27 mouse cellular contexts compared by ENCODE assay signal in genomic region chr2:112217614-112218013, GRCm38 (mm10). TPM values are rescaled to one million over a fixed set of nuclear protein-coding genes. Genes with fewer than 3 reads are reported as not detected.
DNase-seq lines count a peak whose midpoint lies in the region; ATAC-seq and TF ChIP-seq lines count a peak whose summit lies in the region.
"Had no signal": no experiment of that assay in that cellular context is flagged by ENCODE, and none has a peak within 500 bp of the region (broad histone marks: within the 10 kb centered on the region; RNA-seq: fewer than 3 reads in every experiment).

No protein-coding gene starts in this region.

- no peak for ATAC-seq in lung, postnatal 0 days
- peak; percentile 74 for ATAC-seq in granulocyte monocyte progenitor cell, adult 5-6 weeks (replicated peaks; ENCODE audit: poor library complexity, severe bottlenecking)
- ATAC-seq in megakaryocyte progenitor cell, adult 5-6 weeks (replicated peaks; ENCODE audit: poor library complexity) = peak; percentile 53; the same call in 1 of the 2 replicates
- no peak for ATAC-seq in hindbrain, embryonic 12.5 days (ENCODE audit: low FRiP score)
- ATAC-seq: forebrain, embryonic 14.5 days; forebrain, embryonic 16.5 days had no signal

- no peak overlapping the region for H3K4me3 ChIP-seq in lung, postnatal 0 days (ENCODE audit: low read depth, low read length)
- no peak overlapping the region for H3K4me3 ChIP-seq in hindbrain, embryonic 12.5 days
- H3K4me3 ChIP-seq: embryonic facial prominence, embryonic 13.5 days; embryonic facial prominence, embryonic 15.5 days; erythroblast, embryonic 14.5 days; forebrain, embryonic 10.5 days; forebrain, embryonic 12.5 days had no signal

- no peak overlapping the region for H3K4me2 ChIP-seq in lung, postnatal 0 days (replicated peaks; ENCODE audit: low read depth, low read length)
- H3K4me2 ChIP-seq in hindbrain, embryonic 12.5 days (replicated peaks) = no peak overlapping the region
- H3K4me2 ChIP-seq: embryonic facial prominence, embryonic 13.5 days; embryonic facial prominence, embryonic 15.5 days; forebrain, embryonic 12.5 days had no signal

- H3K36me3 ChIP-seq in lung, postnatal 0 days (ENCODE audit: insufficient read depth, low read length) = no peaks in the 10 kb centered on the region
- no peaks in the 10 kb centered on the region for H3K36me3 ChIP-seq in hindbrain, embryonic 12.5 days
- H3K36me3 ChIP-seq: embryonic facial prominence, embryonic 13.5 days; embryonic facial prominence, embryonic 15.5 days; forebrain, embryonic 10.5 days; forebrain, embryonic 12.5 days had no signal

- no peak for TF ChIP-seq CTCF in lung, postnatal 0 days (IDR thresholded peaks at IDR 0.05)

- TF ChIP-seq EP300 in lung, postnatal 0 days (IDR thresholded peaks at IDR 0.05) = no peak

- no peak overlapping the region for H3K27ac ChIP-seq in lung, postnatal 0 days (ENCODE audit: low read length)
- H3K27ac ChIP-seq in hindbrain, embryonic 12.5 days = no peak overlapping the region
- H3K27ac ChIP-seq: embryonic facial prominence, embryonic 13.5 days; embryonic facial prominence, embryonic 15.5 days; forebrain, embryonic 10.5 days; forebrain, embryonic 12.5 days had no signal

- DNase-seq in lung, postnatal 0 days (ENCODE audit: low spot score) = peak; percentile 22
- no peak for DNase-seq in lung, postnatal 14 days
- peak; percentile 23 for DNase-seq in 416B (ENCODE audit: low read depth)
- no peak for DNase-seq in embryo, embryonic 11 days
- DNase-seq: adrenal gland, adult 2 months; adrenal gland, postnatal 10 days; adrenal gland, postnatal 25 days; cerebellum, adult 11 months; cerebellum, adult 2 months; cerebellum, adult 9-10 months; cerebellum, postnatal 10 days; cerebellum, postnatal 25 days had no signal

- H3K9ac ChIP-seq in lung, postnatal 0 days (replicated peaks; ENCODE audit: low read depth) = no peak overlapping the region
- H3K9ac ChIP-seq in hindbrain, embryonic 12.5 days = no peak overlapping the region
- H3K9ac ChIP-seq: embryonic facial prominence, embryonic 13.5 days; embryonic facial prominence, embryonic 15.5 days; forebrain, embryonic 12.5 days had no signal

- no peaks in the 10 kb centered on the region for H3K9me3 ChIP-seq in lung, postnatal 0 days (ENCODE audit: low read length)
- no peaks in the 10 kb centered on the region for H3K9me3 ChIP-seq in hindbrain, embryonic 12.5 days (replicated peaks)
- H3K9me3 ChIP-seq: embryonic facial prominence, embryonic 13.5 days; embryonic facial prominence, embryonic 15.5 days; forebrain, embryonic 10.5 days; forebrain, embryonic 12.5 days had no signal

- H3K27me3 ChIP-seq in lung, postnatal 0 days (replicated peaks; ENCODE audit: insufficient read depth, low read length) = no peaks in the 10 kb centered on the region
- no peaks in the 10 kb centered on the region for H3K27me3 ChIP-seq in hindbrain, embryonic 12.5 days
- H3K27me3 ChIP-seq: embryonic facial prominence, embryonic 13.5 days; embryonic facial prominence, embryonic 15.5 days; forebrain, embryonic 12.5 days had no signal

- H3K4me1 ChIP-seq in lung, postnatal 0 days (ENCODE audit: insufficient read depth, low read depth, low read length) = no peaks in the 10 kb centered on the region
- H3K4me1 ChIP-seq in hindbrain, embryonic 12.5 days = no peaks in the 10 kb centered on the region
- H3K4me1 ChIP-seq: embryonic facial prominence, embryonic 13.5 days; embryonic facial prominence, embryonic 15.5 days; forebrain, embryonic 10.5 days; forebrain, embryonic 12.5 days had no signal

- WGBS in lung, postnatal 0 days = 59% methylated on average over 6 of the region's 6 CpGs
- WGBS in hindbrain, embryonic 12.5 days = 75% methylated on average over 6 of the region's 6 CpGs

RNA-seq across cellular contexts. Expression of gene Lpcat4, which starts 21.7 kb away (rescaled TPM):
- 11.0 and 11.9 TPM in 2 replicates for polyA plus RNA-seq in lung, postnatal 0 days (2015; fragmentation: Nextera tagmentation; extraction: Ambion mirVana)
- 17.3 and 26.8 TPM in 2 replicates for total RNA-seq in granulocyte monocyte progenitor cell, adult 5-6 weeks (2014; fragmentation: Nextera tagmentation)
- total RNA-seq in granulocyte monocyte progenitor cell, adult 5-6 weeks (2017) = 7.7 and 10.6 TPM in 2 replicates
- 20.5 and 25.2 TPM in 2 replicates for total RNA-seq in megakaryocyte progenitor cell, adult 5-6 weeks (2015)
- total RNA-seq in megakaryocyte progenitor cell, adult 5-6 weeks (2017) = 7.8 and 8.5 TPM in 2 replicates
- 12.1 and 15.5 TPM in 2 replicates for polyA plus RNA-seq in hindbrain, embryonic 12.5 days (2016; fragmentation: Nextera tagmentation; extraction: Ambion mirVana)

RNA-seq across cellular contexts. Expression of gene Nutm1, which starts 41.5 kb away (rescaled TPM):
- polyA plus RNA-seq in lung, postnatal 0 days (2015; fragmentation: Nextera tagmentation; extraction: Ambion mirVana) = 0.02 TPM in 1 of 2 replicates, not detected in the other
- not detected in 2 replicates for total RNA-seq in granulocyte monocyte progenitor cell, adult 5-6 weeks (2014; fragmentation: Nextera tagmentation)
- total RNA-seq in granulocyte monocyte progenitor cell, adult 5-6 weeks (2017) = not detected in 2 replicates
- not detected in 2 replicates for total RNA-seq in megakaryocyte progenitor cell, adult 5-6 weeks (2015)
- total RNA-seq in megakaryocyte progenitor cell, adult 5-6 weeks (2017) = not detected in 2 replicates
- 0.05 and 0.09 TPM in 2 replicates for polyA plus RNA-seq in hindbrain, embryonic 12.5 days (2016; fragmentation: Nextera tagmentation; extraction: Ambion mirVana)
- total RNA-seq: adrenal gland, adult 2 months; adrenal gland, postnatal 10 days; adrenal gland, postnatal 25 days; adrenal gland, postnatal 4 days; ES-E14 had no signal
- polyA plus RNA-seq: adrenal gland, adult 2 months; brain, embryonic 14.5 days; cerebellum, adult 2 months; embryonic facial prominence, embryonic 11.5 days; embryonic facial prominence, embryonic 13.5 days; embryonic facial prominence, embryonic 15.5 days; erythroblast, embryonic 14.5 days; forebrain, embryonic 12.5 days; forebrain, embryonic 14.5 days; forebrain, embryonic 16.5 days had no signal

RNA-seq across cellular contexts. Expression of gene Nop10, which starts 44.1 kb away (rescaled TPM):
- 116 and 120 TPM in 2 replicates for polyA plus RNA-seq in lung, postnatal 0 days (2015; fragmentation: Nextera tagmentation; extraction: Ambion mirVana)
- total RNA-seq in granulocyte monocyte progenitor cell, adult 5-6 weeks (2014; fragmentation: Nextera tagmentation) = 139 and 177 TPM in 2 replicates
- total RNA-seq in granulocyte monocyte progenitor cell, adult 5-6 weeks (2017) = 220 and 244 TPM in 2 replicates
- total RNA-seq in megakaryocyte progenitor cell, adult 5-6 weeks (2015) = 153 and 154 TPM in 2 replicates
- 182 and 256 TPM in 2 replicates for total RNA-seq in megakaryocyte progenitor cell, adult 5-6 weeks (2017)
- polyA plus RNA-seq in hindbrain, embryonic 12.5 days (2016; fragmentation: Nextera tagmentation; extraction: Ambion mirVana) = 118 and 127 TPM in 2 replicates

RNA-seq across cellular contexts. Expression of gene Slc12a6, which starts 48.0 kb away (rescaled TPM):
- polyA plus RNA-seq in lung, postnatal 0 days (2015; fragmentation: Nextera tagmentation; extraction: Ambion mirVana) = 9.0 and 9.7 TPM in 2 replicates
- 57.3 and 62.2 TPM in 2 replicates for total RNA-seq in granulocyte monocyte progenitor cell, adult 5-6 weeks (2014; fragmentation: Nextera tagmentation)
- 51.3 and 51.8 TPM in 2 replicates for total RNA-seq in granulocyte monocyte progenitor cell, adult 5-6 weeks (2017)
- total RNA-seq in megakaryocyte progenitor cell, adult 5-6 weeks (2015) = 55.6 and 71.4 TPM in 2 replicates
- 50.6 and 58.6 TPM in 2 replicates for total RNA-seq in megakaryocyte progenitor cell, adult 5-6 weeks (2017)
- 20.4 and 21.1 TPM in 2 replicates for polyA plus RNA-seq in hindbrain, embryonic 12.5 days (2016; fragmentation: Nextera tagmentation; extraction: Ambion mirVana)

RNA-seq across cellular contexts. Expression of gene Gm21985, which starts 48.5 kb away (rescaled TPM):
- polyA plus RNA-seq in lung, postnatal 0 days (2015; fragmentation: Nextera tagmentation; extraction: Ambion mirVana) = not detected in 2 replicates
- 0.75 TPM in 1 of 2 replicates, not detected in the other for total RNA-seq in granulocyte monocyte progenitor cell, adult 5-6 weeks (2014; fragmentation: Nextera tagmentation)
- total RNA-seq in granulocyte monocyte progenitor cell, adult 5-6 weeks (2017) = 0.36 TPM in 1 of 2 replicates, not detected in the other
- 0.17 TPM in 1 of 2 replicates, not detected in the other for total RNA-seq in megakaryocyte progenitor cell, adult 5-6 weeks (2015)
- total RNA-seq in megakaryocyte progenitor cell, adult 5-6 weeks (2017) = 0.57 and 1.3 TPM in 2 replicates
- not detected in 2 replicates for polyA plus RNA-seq in hindbrain, embryonic 12.5 days (2016; fragmentation: Nextera tagmentation; extraction: Ambion mirVana)
- total RNA-seq: adrenal gland, postnatal 25 days; adrenal gland, postnatal 4 days had no signal
- polyA plus RNA-seq: adrenal gland, adult 2 months; brain, embryonic 14.5 days; C2C12; cerebellum, adult 2 months; embryonic facial prominence, embryonic 11.5 days; embryonic facial prominence, embryonic 13.5 days; embryonic facial prominence, embryonic 15.5 days; erythroblast, embryonic 14.5 days; forebrain, embryonic 10.5 days; forebrain, embryonic 12.5 days; forebrain, embryonic 14.5 days; forebrain, embryonic 16.5 days had no signal

Comparison
In these comparisons a context has a peak if more than half of its experiments do, and no peak if none do; other contexts are left out.
1. DNase-seq: peak in lung, postnatal 0 days (single experiment) and 416B (single experiment); none in lung, postnatal 14 days (single experiment) and embryo, embryonic 11 days (single experiment).
2. ATAC-seq: peak in granulocyte monocyte progenitor cell, adult 5-6 weeks (single experiment) and megakaryocyte progenitor cell, adult 5-6 weeks (single experiment); none in lung, postnatal 0 days (single experiment) and hindbrain, embryonic 12.5 days (single experiment).